Mouse (Mus musculus) myocyte (in vitro differentiated cells): ENCODE results near the gene Srxn1.

ENCODE experiments used
- CEBPB ChIP-seq: IDR thresholded peaks from 2 replicates; pipeline ENCODE4 v1.6.1; 2011; ENCODE audit warnings: mild to moderate bottlenecking, moderate library complexity; ENCODE audit not compliant: poor library complexity, insufficient read depth, severe bottlenecking
- E2F4 ChIP-seq: IDR thresholded peaks from one replicate; pipeline ENCODE4 v1.6.1; 2011; ENCODE audit warnings: mild to moderate bottlenecking, control low read depth, moderate library complexity; ENCODE audit not compliant: insufficient read depth
- MAX ChIP-seq: IDR thresholded peaks from one replicate; pipeline ENCODE4 v1.6.1; 2011; ENCODE audit warnings: low read depth, mild to moderate bottlenecking, control low read depth
- MYOD1 ChIP-seq, 3 experiments: IDR thresholded peaks; one replicate each; pipeline ENCODE4 v1.6.1; 2011; ENCODE audit warnings: control low read depth in 2 of 3, low read depth in 2 of 3, mild to moderate bottlenecking in 2 of 3, moderate library complexity in 1 of 3; ENCODE audit not compliant: insufficient read length in 2 of 3, control insufficient read depth in 1 of 3
- POLR2A ChIP-seq: IDR thresholded peaks from one replicate; pipeline ENCODE4 v1.6.1; 2011; ENCODE audit warnings: low read depth, mild to moderate bottlenecking, control low read depth, moderate library complexity; ENCODE audit not compliant: insufficient read length
- POLR2AphosphoS2 ChIP-seq: IDR thresholded peaks from one replicate; pipeline ENCODE4 v1.6.1; 2011; ENCODE audit warnings: low read depth, control low read depth; ENCODE audit not compliant: insufficient read length
- REST ChIP-seq: IDR thresholded peaks from one replicate; pipeline ENCODE4 v1.6.1; 2011; ENCODE audit warnings: mild to moderate bottlenecking, control low read depth, moderate library complexity; ENCODE audit not compliant: insufficient read depth, insufficient read length
- TCF12 ChIP-seq: IDR thresholded peaks from one replicate; pipeline ENCODE4 v1.6.1; 2011; ENCODE audit warnings: mild to moderate bottlenecking, control low read depth; ENCODE audit not compliant: poor library complexity, insufficient read depth, severe bottlenecking
- USF1 ChIP-seq: IDR thresholded peaks from one replicate; pipeline ENCODE4 v1.6.1; 2011; ENCODE audit warnings: low read depth, mild to moderate bottlenecking, control low read depth, moderate library complexity

GRCm38 (mm10) chr2:152155414-152156208 lies 50.3 kb downstream of the Srxn1 start:
- TF ChIP-seq POLR2A (no peak), TCF12 (no peak), MAX (no peak), CEBPB (no peak), MYOD1 (IDR thresholded peaks at IDR 0.05; ENCODE audit: control insufficient read depth in 1 of 3, insufficient read length in 2 of 3, low read depth in 2 of 3) (no peak), REST (no peak), POLR2AphosphoS2 (no peak), USF1 (no peak), E2F4 (no peak)
